Mouse (Mus musculus): ENCODE data around the gene Cdk2. TPM values are rescaled to one million over a fixed set of nuclear protein-coding genes. Genes with fewer than 3 reads are reported as not detected.

The Cdk2 gene
- total RNA-seq, 2 experiments from 2014 or later = 3.0 to 3.2 TPM

- DNase-seq = no peak
- Histone ChIP-seq H3K4me3 (no peak overlapping the region), H3K27ac (no peak overlapping the region)
- TF ChIP-seq CTCF (IDR thresholded peaks at IDR 0.05) = no peak
- intact Hi-C loops (cut with DNase I) = no loop called here
Measured at GRCm38 (mm10) chr10:128663441-128664220, 41.2 kb downstream of the Cdk2 start.

- Histone ChIP-seq H3K4me3 (no peak overlapping the region), H3K27ac (no peak overlapping the region)
- intact Hi-C loops (cut with DNase I) = no loop called here
- no peak for TF ChIP-seq CTCF (IDR thresholded peaks at IDR 0.05)
- no peak for DNase-seq
Measured at GRCm38 (mm10) chr10:128662465-128662864, 42.4 kb downstream of the Cdk2 start.

GRCm38 (mm10) chr10:128659490-128659889 lies 45.3 kb downstream of the Cdk2 start:
- TF ChIP-seq CTCF (IDR thresholded peaks at IDR 0.05) = no peak
- no peak overlapping the region for H3K27ac ChIP-seq
- intact Hi-C loops (cut with DNase I) = no loop called here
- no peak for DNase-seq
- H3K4me3 ChIP-seq = no peak overlapping the region

- DNase-seq = no peak
- intact Hi-C loops (cut with DNase I) = no loop called here
- no peak overlapping the region for H3K4me3 ChIP-seq
- no peak for TF ChIP-seq CTCF (IDR thresholded peaks at IDR 0.05)
- H3K27ac ChIP-seq = no peak overlapping the region
Measured at GRCm38 (mm10) chr10:128657844-128658243, 47.0 kb downstream of the Cdk2 start.

- no peak for TF ChIP-seq CTCF (IDR thresholded peaks at IDR 0.05)
- intact Hi-C loops (cut with DNase I) = no loop called here
- DNase-seq = no peak
- Histone ChIP-seq H3K4me3 (no peak overlapping the region), H3K27ac (no peak overlapping the region)
Measured at GRCm38 (mm10) chr10:128656731-128657130, 48.1 kb downstream of the Cdk2 start.

- Histone ChIP-seq H3K27ac (no peak overlapping the region), H3K4me3 (no peak overlapping the region)
- intact Hi-C loops (cut with DNase I) = no loop called here
- TF ChIP-seq CTCF (IDR thresholded peaks at IDR 0.05) = no peak
- no peak for DNase-seq
Measured at GRCm38 (mm10) chr10:128655254-128655653, 49.6 kb downstream of the Cdk2 start.

GRCm38 (mm10) chr10:128653866-128654265 lies 51.0 kb downstream of the Cdk2 start:
- no peak for TF ChIP-seq CTCF (IDR thresholded peaks at IDR 0.05)
- DNase-seq = no peak
- intact Hi-C loops (cut with DNase I) = no loop called here
- no peak overlapping the region for H3K4me3 ChIP-seq
- H3K27ac ChIP-seq = no peak overlapping the region

Other genes starting within 250 kb of the Cdk2 start
- 10 to 100 TPM; 46.5 to 53.2 TPM for gene Smarcc2, start 245.8 kb downstream of the Cdk2 start, total RNA-seq (2021)
- 100 to 1,000 TPM; 171 to 179 TPM for gene Myl6, start 210.9 kb downstream of the Cdk2 start, total RNA-seq (2021)
- 10 to 100 TPM in 1 of 2 experiments, 1 to 10 TPM in 1; 6.5 to 17.8 TPM for gene Myl6b, start 206.3 kb downstream of the Cdk2 start, total RNA-seq (2021)
- 10 to 100 TPM; 13.7 to 14.3 TPM for gene Esyt1, start 179.2 kb downstream of the Cdk2 start, total RNA-seq (2021)
- gene Zc3h10, start 157.3 kb downstream of the Cdk2 start, total RNA-seq (2021) = 1 to 10 TPM; 4.2 to 6.5 TPM
- 1,000 to 10,000 TPM in 1 of 2 experiments, 100 to 1,000 TPM in 1; 932 to 1,025 TPM for gene Rpl41, start 155.7 kb downstream of the Cdk2 start, total RNA-seq (2021)
- gene Pa2g4, start 139.0 kb downstream of the Cdk2 start, total RNA-seq (2021) = 10 to 100 TPM; 37.8 to 39.3 TPM
- 1 to 10 TPM; 1.6 to 2.6 TPM for gene Erbb3, start 115.4 kb downstream of the Cdk2 start, total RNA-seq (2021)
- 100 to 1,000 TPM; 299 to 383 TPM for gene Rps26, start 78.3 kb downstream of the Cdk2 start, total RNA-seq (2021)
- gene Ikzf4, start 59.0 kb downstream of the Cdk2 start, total RNA-seq (2021) = 1 to 10 TPM in 1 of 2 experiments, under 1 TPM in 1; 0.45 to 3.4 TPM
- gene Suox, start 31.0 kb downstream of the Cdk2 start, total RNA-seq (2021) = 10 to 100 TPM; 22.5 to 27.7 TPM
- 10 to 100 TPM; 90.3 to 94.5 TPM for gene Rab5b, start 8.8 kb downstream of the Cdk2 start, total RNA-seq (2021)
- gene Pmel, start 836 bp downstream of the Cdk2 start, total RNA-seq (2021) = not detected
- 1 to 10 TPM; 8.8 to 9.7 TPM for gene Dgka, start 39.8 kb upstream of the Cdk2 start, total RNA-seq (2021)
- 10 to 100 TPM in 1 of 2 experiments, 1 to 10 TPM in 1; 9.9 to 11.8 TPM for gene Pym1, start 42.9 kb upstream of the Cdk2 start, total RNA-seq (2021)
- 1 to 10 TPM; 1.0 to 1.5 TPM for gene Mmp19, start 85.9 kb upstream of the Cdk2 start, total RNA-seq (2021)
- 10 to 100 TPM; 20.1 to 26.2 TPM for gene Dnajc14, start 99.0 kb upstream of the Cdk2 start, total RNA-seq (2021)
- 1 to 10 TPM; 2.2 to 3.6 TPM for gene Tmem198b, start 99.3 kb upstream of the Cdk2 start, total RNA-seq (2021)
- 10 to 100 TPM; 30.5 to 33.8 TPM for gene Sarnp, start 112.3 kb upstream of the Cdk2 start, total RNA-seq (2021)
- gene Ormdl2, start 116.6 kb upstream of the Cdk2 start, total RNA-seq (2021) = 1 to 10 TPM; 3.5 to 4.5 TPM
- 1 to 10 TPM; 4.8 to 5.2 TPM for gene Gdf11, start 186.7 kb upstream of the Cdk2 start, total RNA-seq (2021)
- gene Cd63, start 196.0 kb upstream of the Cdk2 start, total RNA-seq (2021) = 100 to 1,000 TPM; 124 to 132 TPM
- 1 to 10 TPM; 5.1 to 5.2 TPM for gene Rdh5, start 217.9 kb upstream of the Cdk2 start, total RNA-seq (2021)
- 100 to 1,000 TPM; 137 to 169 TPM for gene Bloc1s1, start 219.0 kb upstream of the Cdk2 start, total RNA-seq (2021)
- gene Itga7, start 228.8 kb upstream of the Cdk2 start, total RNA-seq (2021) = 10 to 100 TPM; 58.4 to 72.9 TPM